Mouse (Mus musculus) olfactory bulb, adult 2 months (tissue): ENCODE results near the gene Il2ra.

Experiments
- CTCF ChIP-seq: fragments of 200-500 bp; IDR thresholded peaks from 2 replicates; pipeline ENCODE4 v1.5.1; 2012; ENCODE audit warnings: low read depth, mild to moderate bottlenecking, low read length, moderate library complexity; ENCODE audit not compliant: insufficient read depth
- POLR2A ChIP-seq: fragments of 200-500 bp; IDR thresholded peaks from 2 replicates; pipeline ENCODE4 v1.6.1; 2012; ENCODE audit warnings: mild to moderate bottlenecking, low read depth, low read length, moderate library complexity; ENCODE audit not compliant: insufficient read depth

- no peak for TF ChIP-seq CTCF
- TF ChIP-seq POLR2A: no peak
Measured at GRCm38 (mm10) chr2:11695867-11696266, 53.3 kb downstream of the Il2ra start.
